Mouse (Mus musculus) G1E-ER4 (cell line): ENCODE results near the gene Ddx31. TPM values are rescaled to one million over a fixed set of nuclear protein-coding genes. Genes with fewer than 3 reads are reported as not detected.

ENCODE experiments used
- GATA1 ChIP-seq: IDR thresholded peaks from one replicate; pipeline ENCODE4 v1.8.0; 2012; ENCODE audit warnings: low read length, inconsistent platforms
- polyA plus RNA-seq: library from polyadenylated mRNA; stranded (reverse); fragments of >175 nt; gene quantifications from 2 replicates; pipeline ENCODE4 v1.2.3, GENCODE M21; 2012

Ddx31 gene
- 4.2 and 7.0 TPM in 2 replicates for polyA plus RNA-seq

GRCm38 (mm10) chr2:28840222-28840951 lies at the start of gene Ddx31, which contains the start of gene Gtf3c4:
Gene Ddx31 (plus strand): TSS chr2:28840406.
Gene Gtf3c4 (minus strand): TSS chr2:28840360.
- no peak for TF ChIP-seq GATA1

GRCm38 (mm10) chr2:28792931-28793610 lies 47.1 kb upstream of the Ddx31 start:
- TF ChIP-seq GATA1 = no peak

GRCm38 (mm10) chr2:28794623-28795022 lies 45.6 kb upstream of the Ddx31 start:
- TF ChIP-seq GATA1 = no peak

GRCm38 (mm10) chr2:28796298-28796697 lies 43.9 kb upstream of the Ddx31 start:
- no peak for TF ChIP-seq GATA1

- TF ChIP-seq GATA1 = no peak
Observed at GRCm38 (mm10) chr2:28797490-28798106, 42.6 kb upstream of the Ddx31 start.

GRCm38 (mm10) chr2:28798390-28798789 lies 41.8 kb upstream of the Ddx31 start:
- no peak for TF ChIP-seq GATA1

GRCm38 (mm10) chr2:28799575-28799974 lies 40.6 kb upstream of the Ddx31 start:
- TF ChIP-seq GATA1 = no peak

GRCm38 (mm10) chr2:28803406-28803805 lies 36.8 kb upstream of the Ddx31 start:
- TF ChIP-seq GATA1 = no peak

- TF ChIP-seq GATA1 = no peak
Observed at GRCm38 (mm10) chr2:28808841-28809240, 31.4 kb upstream of the Ddx31 start.

- no peak for TF ChIP-seq GATA1
Observed at GRCm38 (mm10) chr2:28810260-28811013, 29.8 kb upstream of the Ddx31 start.

GRCm38 (mm10) chr2:28818866-28819265 lies 21.3 kb upstream of the Ddx31 start:
- TF ChIP-seq GATA1 = no peak

- TF ChIP-seq GATA1 = no peak
Observed at GRCm38 (mm10) chr2:28829265-28829664, 10.9 kb upstream of the Ddx31 start.

- no peak for TF ChIP-seq GATA1
Observed at GRCm38 (mm10) chr2:28836181-28836940, 3.8 kb upstream of the Ddx31 start.

GRCm38 (mm10) chr2:28839501-28840221 lies 545 bp upstream of the Ddx31 start:
- TF ChIP-seq GATA1 = no peak

- no peak for TF ChIP-seq GATA1
Observed at GRCm38 (mm10) chr2:28842042-28842441, 1.8 kb downstream of the Ddx31 start.
